Mouse (Mus musculus) forebrain, embryonic 13.5 days (tissue): ENCODE measurements at regions not wholly inside any gene's neighbourhood (a gene's known extent, or its start where the extent isn't known, plus 50 kb on each side); places are given as distances from the start of the nearest gene placed in this dataset.

Experiments used
- ATAC-seq: fragments of 200-750 bp; cut with Nextera tagmentation; 2 replicates; pipeline ENCODE4 v1.8.0; 2017
- H3K27ac ChIP-seq: fragments of 300-500 bp; sonication (generic); 2 replicates; pipeline ENCODE4 v1.5.1; 2015; ENCODE audit warnings: inconsistent platforms, mild to moderate bottlenecking, moderate library complexity
- H3K27me3 ChIP-seq: fragments of 300-500 bp; sonication (generic); 2 replicates; pipeline ENCODE4 v1.6.1; 2015; ENCODE audit warnings: mild to moderate bottlenecking, inconsistent platforms
- H3K36me3 ChIP-seq: fragments of 300-500 bp; sonication (generic); 2 replicates; pipeline ENCODE4 v1.6.1; 2015; ENCODE audit warnings: mild to moderate bottlenecking, inconsistent platforms; ENCODE audit not compliant: poor library complexity, severe bottlenecking
- H3K4me1 ChIP-seq: fragments of 300-500 bp; sonication (generic); 2 replicates; pipeline ENCODE4 v1.6.1; 2015; ENCODE audit warnings: inconsistent platforms
- H3K4me2 ChIP-seq: fragments of 300-500 bp; sonication (generic); 2 replicates; pipeline ENCODE4 v1.6.1; 2015; ENCODE audit warnings: inconsistent platforms, mild to moderate bottlenecking, moderate library complexity
- H3K4me3 ChIP-seq: fragments of 300-500 bp; sonication (generic); 2 replicates; pipeline ENCODE4 v1.5.1; 2015; ENCODE audit warnings: mild to moderate bottlenecking, inconsistent platforms
- H3K9ac ChIP-seq: fragments of 300-500 bp; sonication (generic); 2 replicates; pipeline ENCODE4 v1.6.1; 2015; ENCODE audit warnings: mild to moderate bottlenecking, inconsistent platforms
- H3K9me3 ChIP-seq: fragments of 300-500 bp; sonication (generic); replicated peaks from 2 replicates; pipeline ENCODE4 v1.6.1; 2016; ENCODE audit warnings: inconsistent platforms
- WGBS: fragments of 180-500 bp; shearing (Covaris S2); methylation state at CpG from one replicate; pipeline ENCODE4 v1.1.7; 2015; 5-methylcytosine and 5-hydroxymethylcytosine counted together

GRCm38 (mm10) chr1:35957425-35958372 lies 110.5 kb upstream of the Hs6st1 start:
- H3K4me1 ChIP-seq = peaks cover 8% of the 10 kb centered on the region
- no peak overlapping the region; the same call in 1 of the 2 replicates for H3K27ac ChIP-seq
- H3K9me3 ChIP-seq = no peaks in the 10 kb centered on the region
- 51% methylated on average over 8 of the region's 8 CpGs for WGBS
- peak; percentile 75 for ATAC-seq
- H3K4me2 ChIP-seq = no peak overlapping the region
- no peak overlapping the region for H3K4me3 ChIP-seq
- H3K27me3 ChIP-seq = no peaks in the 10 kb centered on the region
- H3K36me3 ChIP-seq = no peaks in the 10 kb centered on the region
- H3K9ac ChIP-seq = no peak overlapping the region

- WGBS = 84% methylated on average over 4 of the region's 4 CpGs
- no peak for ATAC-seq
- Histone ChIP-seq H3K9ac (no peak overlapping the region), H3K4me3 (no peak overlapping the region), H3K9me3 (no peaks in the 10 kb centered on the region), H3K27me3 (no peaks in the 10 kb centered on the region), H3K27ac (no peak overlapping the region), H3K36me3 (no peaks in the 10 kb centered on the region), H3K4me2 (no peak overlapping the region), H3K4me1 (peaks cover 8% of the 10 kb centered on the region)
Observed at GRCm38 (mm10) chr1:35959729-35960128, 108.5 kb upstream of the Hs6st1 start.

GRCm38 (mm10) chr1:35960844-35961243 lies 107.4 kb upstream of the Hs6st1 start:
- H3K4me3 ChIP-seq = no peak overlapping the region
- H3K4me2 ChIP-seq = no peak overlapping the region
- H3K27me3 ChIP-seq = no peaks in the 10 kb centered on the region
- H3K9me3 ChIP-seq = peaks cover 6% of the 10 kb centered on the region; the same call in 1 of the 2 replicates
- H3K36me3 ChIP-seq = no peaks in the 10 kb centered on the region
- peaks cover 8% of the 10 kb centered on the region for H3K4me1 ChIP-seq
- H3K9ac ChIP-seq = no peak overlapping the region
- WGBS = 93% methylated on average over 2 of the region's 2 CpGs
- ATAC-seq = no peak
- no peak overlapping the region for H3K27ac ChIP-seq

GRCm38 (mm10) chr1:35961923-35962322 lies 106.3 kb upstream of the Hs6st1 start:
- Histone ChIP-seq H3K4me2 (no peak overlapping the region), H3K27ac (no peak overlapping the region), H3K36me3 (no peaks in the 10 kb centered on the region), H3K27me3 (no peaks in the 10 kb centered on the region), H3K4me1 (peaks cover 8% of the 10 kb centered on the region), H3K9ac (no peak overlapping the region), H3K9me3 (peaks cover 6% of the 10 kb centered on the region; the same call in 1 of the 2 replicates), H3K4me3 (no peak overlapping the region)
- no peak for ATAC-seq
- 86% methylated on average over 6 of the region's 6 CpGs for WGBS

- Histone ChIP-seq H3K36me3 (no peaks in the 10 kb centered on the region), H3K4me1 (no peaks in the 10 kb centered on the region), H3K9me3 (peaks cover 6% of the 10 kb centered on the region; the same call in 1 of the 2 replicates), H3K9ac (no peak overlapping the region), H3K4me2 (no peak overlapping the region), H3K4me3 (no peak overlapping the region), H3K27ac (no peak overlapping the region), H3K27me3 (no peaks in the 10 kb centered on the region)
- no peak for ATAC-seq
Observed at GRCm38 (mm10) chr1:35968489-35968888, 99.7 kb upstream of the Hs6st1 start.

- H3K27me3 ChIP-seq = no peaks in the 10 kb centered on the region
- H3K9me3 ChIP-seq = no peaks in the 10 kb centered on the region
- H3K9ac ChIP-seq = no peak overlapping the region
- no peak overlapping the region for H3K4me3 ChIP-seq
- H3K4me2 ChIP-seq = no peak overlapping the region
- H3K36me3 ChIP-seq = no peaks in the 10 kb centered on the region
- 62% methylated on average over 7 of the region's 7 CpGs for WGBS
- H3K27ac ChIP-seq = no peak overlapping the region
- no peaks in the 10 kb centered on the region for H3K4me1 ChIP-seq
- ATAC-seq = no peak
Observed at GRCm38 (mm10) chr1:35971435-35972189, 96.6 kb upstream of the Hs6st1 start.

DNA sequence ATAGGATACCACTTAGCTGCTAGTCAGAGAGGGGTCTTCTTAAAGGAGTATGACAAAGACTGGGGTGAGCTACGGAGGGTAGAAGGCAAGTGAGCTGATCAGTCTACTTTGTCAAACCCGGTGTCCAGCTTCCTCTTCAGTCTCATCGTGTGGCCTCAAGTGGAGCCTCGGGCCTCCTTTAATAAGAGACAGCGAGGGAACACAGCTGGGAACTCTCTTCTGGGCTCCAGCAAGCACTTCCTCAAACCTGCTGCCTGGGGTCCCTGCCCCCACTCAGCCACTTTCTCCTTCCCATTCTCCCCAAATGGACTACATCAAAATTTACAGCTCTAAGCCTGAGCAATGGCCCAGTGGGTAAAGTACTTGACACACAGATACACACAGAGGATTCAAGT lies 96.0 kb upstream of the Hs6st1 start:
- ATAC-seq = no peak
- 52% methylated on average over 5 of the region's 5 CpGs for WGBS
- no peaks in the 10 kb centered on the region for H3K36me3 ChIP-seq
- H3K4me3 ChIP-seq = no peak overlapping the region
- H3K4me2 ChIP-seq = no peak overlapping the region
- no peaks in the 10 kb centered on the region for H3K9me3 ChIP-seq
- H3K4me1 ChIP-seq = no peaks in the 10 kb centered on the region
- H3K27ac ChIP-seq = no peak overlapping the region
- H3K27me3 ChIP-seq = no peaks in the 10 kb centered on the region
- H3K9ac ChIP-seq = no peak overlapping the region

DNA sequence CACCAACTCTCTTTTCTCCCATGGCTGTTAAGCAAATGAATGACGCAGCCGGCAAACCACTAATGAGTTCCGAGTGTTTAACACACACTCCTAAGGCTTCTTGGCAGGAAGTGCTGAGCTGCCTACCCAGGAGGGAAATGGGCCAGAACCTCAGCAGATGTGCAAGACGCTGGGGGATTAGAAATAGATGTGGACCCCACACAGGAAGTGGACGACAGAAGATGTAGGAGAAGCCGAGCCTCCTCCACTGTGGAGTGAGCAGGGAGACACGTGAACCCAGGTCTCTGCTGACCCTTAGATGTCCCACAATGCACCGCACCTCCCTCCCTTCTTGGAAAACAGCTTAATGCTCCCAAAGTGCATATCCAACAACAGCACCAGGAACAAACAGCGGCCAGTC lies 94.8 kb upstream of the Hs6st1 start:
- Histone ChIP-seq H3K4me2 (no peak overlapping the region), H3K27ac (no peak overlapping the region), H3K4me1 (no peaks in the 10 kb centered on the region), H3K9me3 (no peaks in the 10 kb centered on the region), H3K4me3 (no peak overlapping the region), H3K36me3 (no peaks in the 10 kb centered on the region), H3K9ac (no peak overlapping the region), H3K27me3 (no peaks in the 10 kb centered on the region)
- no peak for ATAC-seq
- 74% methylated on average over 9 of the region's 9 CpGs for WGBS

- Histone ChIP-seq H3K4me1 (no peaks in the 10 kb centered on the region), H3K27ac (no peak overlapping the region), H3K4me3 (no peak overlapping the region), H3K27me3 (no peaks in the 10 kb centered on the region), H3K36me3 (no peaks in the 10 kb centered on the region), H3K9me3 (no peaks in the 10 kb centered on the region), H3K9ac (no peak overlapping the region), H3K4me2 (no peak overlapping the region)
- 86% methylated on average over 3 of the region's 3 CpGs for WGBS
- no peak for ATAC-seq
Observed at GRCm38 (mm10) chr1:35975611-35976208, 92.5 kb upstream of the Hs6st1 start.

DNA sequence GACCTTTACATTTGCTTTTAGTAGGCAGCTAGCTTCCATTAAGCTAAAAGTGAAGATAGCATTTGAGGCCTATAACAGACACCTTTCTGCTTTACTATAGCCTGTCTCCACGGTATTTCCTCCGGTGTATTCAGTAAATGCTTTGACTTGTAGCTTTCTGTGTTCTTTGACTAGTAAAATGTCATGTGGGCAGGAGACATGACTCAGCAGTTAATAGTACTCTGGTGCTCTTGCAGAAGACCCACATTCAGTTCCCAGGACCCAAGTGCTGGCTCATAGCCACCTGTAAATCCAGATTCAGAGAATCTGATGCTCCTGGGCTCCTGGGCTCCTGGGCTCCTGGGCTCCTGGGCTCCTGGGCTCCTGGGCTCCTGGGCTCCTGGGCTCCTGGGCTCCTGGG lies 91.7 kb upstream of the Hs6st1 start:
- no peak overlapping the region for H3K4me2 ChIP-seq
- no peaks in the 10 kb centered on the region for H3K9me3 ChIP-seq
- no peaks in the 10 kb centered on the region for H3K27me3 ChIP-seq
- 77% methylated on average over 2 of the region's 2 CpGs for WGBS
- H3K4me3 ChIP-seq = no peak overlapping the region
- no peak overlapping the region for H3K9ac ChIP-seq
- no peak for ATAC-seq
- H3K36me3 ChIP-seq = no peaks in the 10 kb centered on the region
- no peak overlapping the region for H3K27ac ChIP-seq
- H3K4me1 ChIP-seq = no peaks in the 10 kb centered on the region

DNA sequence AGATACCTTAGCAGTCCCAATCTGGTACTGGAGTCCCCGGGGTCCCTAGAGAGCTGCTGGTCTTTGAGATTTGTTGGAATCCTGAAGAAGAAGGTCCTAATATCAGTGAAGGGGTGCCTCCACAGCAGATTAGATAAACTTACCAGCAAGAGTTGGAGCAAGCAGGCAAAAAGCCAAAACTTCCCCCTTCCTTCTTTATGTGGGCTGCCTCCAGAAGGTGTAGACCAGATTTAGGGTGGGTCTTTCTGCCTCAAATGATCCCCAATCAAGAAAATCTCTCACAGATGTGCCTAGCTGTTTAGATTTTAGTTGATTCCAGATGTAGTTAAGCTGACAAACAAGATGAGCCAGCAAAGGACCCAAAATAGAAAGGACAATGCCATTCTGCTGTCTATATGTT lies 90.1 kb upstream of the Hs6st1 start:
- H3K27me3 ChIP-seq = no peaks in the 10 kb centered on the region
- WGBS = 74% methylated on average over 1 of the region's 1 CpGs

GRCm38 (mm10) chr1:35978766-35979165 lies 89.4 kb upstream of the Hs6st1 start:
- Histone ChIP-seq H3K36me3 (no peaks in the 10 kb centered on the region), H3K27me3 (no peaks in the 10 kb centered on the region), H3K9ac (no peak overlapping the region), H3K9me3 (no peaks in the 10 kb centered on the region), H3K27ac (no peak overlapping the region), H3K4me2 (no peak overlapping the region), H3K4me3 (no peak overlapping the region), H3K4me1 (0 out of 2 replicates have a peak, but pooled peaks cover 6% of the 10 kb centered on the region)
- ATAC-seq = no peak
- 93% methylated on average over 4 of the region's 4 CpGs for WGBS

More for the DNA sequence above, 90.1 kb upstream of the Hs6st1 start:
- H3K4me1 ChIP-seq = 0 out of 2 replicates have a peak, but pooled peaks cover 6% of the 10 kb centered on the region
- H3K4me2 ChIP-seq = no peak overlapping the region
- no peaks in the 10 kb centered on the region for H3K9me3 ChIP-seq
- no peak overlapping the region for H3K4me3 ChIP-seq
- H3K27ac ChIP-seq = no peak overlapping the region
- H3K9ac ChIP-seq = no peak overlapping the region
- H3K36me3 ChIP-seq = no peaks in the 10 kb centered on the region
- no peak for ATAC-seq
